Mouse (Mus musculus): ENCODE data around the gene Ube4a.

GRCm38 (mm10) chr9:44877686-44878085, 87.7 kb downstream of the Ube4a start:
- TF ChIP-seq CTCF (IDR thresholded peaks at IDR 0.05; ENCODE audit: extremely low read depth, insufficient read depth, insufficient read length, insufficient replicate concordance), result no peak
- no peak for TF ChIP-seq POLR2A (IDR thresholded peaks at IDR 0.05; ENCODE audit: low read depth, low read length)
